Mouse (Mus musculus): Measurements from ENCODE around the gene Ppard.

GRCm38 (mm10) chr17:28205443-28205842 is 27.1 kb upstream of the Ppard start:
- TF ChIP-seq FLI1 (IDR thresholded peaks at IDR 0.05; ENCODE audit: low read length): no peak
- no peak for TF ChIP-seq GATA1 (IDR thresholded peaks at IDR 0.05; ENCODE audit: borderline replicate concordance, low read length)

Measured in megakaryocyte, embryonic 14.5 days (primary cell).